Mouse (Mus musculus) cortical plate, adult 2 months (tissue): ENCODE results near the gene Rsl24d1.

Experiments
- CTCF ChIP-seq: fragments of 200-500 bp; IDR thresholded peaks from 2 replicates; pipeline ENCODE4 v1.5.1; 2011; ENCODE audit warnings: mild to moderate bottlenecking, control low read depth, low read length; ENCODE audit not compliant: insufficient read depth; ENCODE audit errors: extremely low read depth
- POLR2A ChIP-seq: fragments of 200-500 bp; IDR thresholded peaks from 2 replicates; pipeline ENCODE4 v1.6.1; 2011; ENCODE audit warnings: mild to moderate bottlenecking, low read length, control low read depth; ENCODE audit not compliant: insufficient read depth; ENCODE audit errors: extremely low read depth

DNA sequence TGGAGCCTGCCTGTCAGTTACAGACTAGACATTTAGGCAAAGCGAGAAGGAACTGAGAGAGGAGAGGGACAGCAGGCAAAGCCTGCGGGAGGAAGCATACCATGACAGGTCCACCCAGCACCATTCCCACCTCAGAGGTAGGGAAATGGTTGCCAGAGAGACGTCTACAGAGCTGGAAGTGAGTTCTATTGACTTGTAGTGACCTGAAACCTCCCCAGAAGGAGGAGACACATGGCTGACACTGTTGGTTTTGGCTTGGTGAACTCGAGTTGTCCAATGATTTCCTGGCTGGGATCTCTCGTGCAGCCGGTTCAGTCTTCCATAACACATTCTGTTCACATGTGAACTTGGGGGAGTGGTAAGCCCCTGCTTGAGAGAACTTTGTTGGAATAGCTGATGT, 29.3 kb upstream of the Rsl24d1 start:
- TF ChIP-seq CTCF = no peak
- no peak for TF ChIP-seq POLR2A
